Mouse (Mus musculus) hindbrain, embryonic 13.5 days (tissue): Measurements from ENCODE around the gene Cntnap2. TPM values are rescaled to one million over a fixed set of nuclear protein-coding genes. Genes with fewer than 3 reads are reported as not detected.

ENCODE experiments used
- ATAC-seq: fragments of 200-750 bp; cut with Nextera tagmentation; 2 replicates; pipeline ENCODE4 v1.8.0; 2017; ENCODE audit warnings: moderate TSS enrichment; ENCODE audit not compliant: low FRiP score
- H3K27ac ChIP-seq: fragments of 300-500 bp; sonication (generic); 2 replicates; pipeline ENCODE4 v1.5.1; 2015; ENCODE audit warnings: inconsistent platforms, mild to moderate bottlenecking, moderate library complexity
- H3K27me3 ChIP-seq: fragments of 300-500 bp; sonication (generic); 2 replicates; pipeline ENCODE4 v1.6.1; 2015; ENCODE audit warnings: mild to moderate bottlenecking, inconsistent platforms
- H3K36me3 ChIP-seq: fragments of 300-500 bp; sonication (generic); 2 replicates; pipeline ENCODE4 v1.6.1; 2015; ENCODE audit warnings: mild to moderate bottlenecking, inconsistent platforms
- H3K4me1 ChIP-seq: fragments of 300-500 bp; sonication (generic); replicated peaks from 2 replicates; pipeline ENCODE4 v1.6.1; 2015; ENCODE audit warnings: inconsistent platforms
- H3K4me2 ChIP-seq: fragments of 300-500 bp; sonication (generic); 2 replicates; pipeline ENCODE4 v1.6.1; 2015; ENCODE audit warnings: inconsistent platforms, mild to moderate bottlenecking, moderate library complexity
- H3K4me3 ChIP-seq: fragments of 300-500 bp; sonication (generic); 2 replicates; pipeline ENCODE4 v1.5.1; 2015; ENCODE audit warnings: mild to moderate bottlenecking, inconsistent platforms
- H3K9ac ChIP-seq: fragments of 300-500 bp; sonication (generic); 2 replicates; pipeline ENCODE4 v1.6.1; 2015; ENCODE audit warnings: mild to moderate bottlenecking, inconsistent platforms
- H3K9me3 ChIP-seq: fragments of 300-500 bp; sonication (generic); 2 replicates; pipeline ENCODE4 v1.6.1; 2016; ENCODE audit warnings: inconsistent platforms
- WGBS: fragments of 180-500 bp; shearing (Covaris S2); methylation state at CpG from one replicate; pipeline ENCODE4 v1.1.7; 2015; 5-methylcytosine and 5-hydroxymethylcytosine counted together
- polyA plus RNA-seq: library from polyadenylated mRNA; unstranded; fragments of >200 nt; fragmentation: Nextera tagmentation; extraction: Ambion mirVana; gene quantifications from 2 replicates; pipeline ENCODE4 v1.2.1, GENCODE M21; 2015

The Cntnap2 gene
- polyA plus RNA-seq, 1 experiment from 2014 or later, result 53.0 TPM

- no peak overlapping the region for H3K9ac ChIP-seq
- H3K27me3 ChIP-seq, result no peaks in the 10 kb centered on the region
- H3K27ac ChIP-seq, result no peak overlapping the region
- no peak overlapping the region for H3K4me3 ChIP-seq
- no peak for ATAC-seq
- no peaks in the 10 kb centered on the region for H3K36me3 ChIP-seq
- H3K4me1 ChIP-seq, result no peaks in the 10 kb centered on the region
- no peaks in the 10 kb centered on the region for H3K9me3 ChIP-seq
- no peak overlapping the region for H3K4me2 ChIP-seq
Observed at GRCm38 (mm10) chr6:45700287-45700686, 641.1 kb downstream of the Cntnap2 start.

- Histone ChIP-seq H3K9ac (no peak overlapping the region), H3K9me3 (no peaks in the 10 kb centered on the region), H3K36me3 (no peaks in the 10 kb centered on the region), H3K4me3 (no peak overlapping the region), H3K27ac (no peak overlapping the region), H3K4me2 (no peak overlapping the region), H3K4me1 (no peaks in the 10 kb centered on the region), H3K27me3 (no peaks in the 10 kb centered on the region)
- no peak for ATAC-seq
Observed at GRCm38 (mm10) chr6:45791612-45792011, 732.5 kb downstream of the Cntnap2 start.

- no peak overlapping the region for H3K4me3 ChIP-seq
- WGBS, result 84% methylated on average over 4 of the region's 4 CpGs
- H3K4me1 ChIP-seq, result no peaks in the 10 kb centered on the region
- H3K4me2 ChIP-seq, result no peak overlapping the region
- no peak overlapping the region for H3K27ac ChIP-seq
- ATAC-seq, result no peak
- no peak overlapping the region for H3K9ac ChIP-seq
- no peaks in the 10 kb centered on the region for H3K36me3 ChIP-seq
- H3K9me3 ChIP-seq, result no peaks in the 10 kb centered on the region
- no peaks in the 10 kb centered on the region for H3K27me3 ChIP-seq
Observed at GRCm38 (mm10) chr6:45841626-45842341, 782.6 kb downstream of the Cntnap2 start.

- Histone ChIP-seq H3K4me3 (no peak overlapping the region), H3K27me3 (no peaks in the 10 kb centered on the region), H3K4me2 (no peak overlapping the region), H3K9ac (no peak overlapping the region), H3K36me3 (no peaks in the 10 kb centered on the region), H3K9me3 (no peaks in the 10 kb centered on the region), H3K27ac (no peak overlapping the region), H3K4me1 (no peaks in the 10 kb centered on the region)
- 89% methylated on average over 1 of the region's 1 CpGs for WGBS
- no peak for ATAC-seq
Observed at GRCm38 (mm10) chr6:45843736-45844135, 784.6 kb downstream of the Cntnap2 start.

- WGBS, result 27% methylated on average over 3 of the region's 3 CpGs
- peaks cover 4% of the 10 kb centered on the region; the same call in 1 of the 2 replicates for H3K27me3 ChIP-seq
- no peaks in the 10 kb centered on the region for H3K4me1 ChIP-seq
- no peak for ATAC-seq
- H3K9me3 ChIP-seq, result no peaks in the 10 kb centered on the region
- H3K4me3 ChIP-seq, result no peak overlapping the region
- no peak overlapping the region for H3K9ac ChIP-seq
- H3K4me2 ChIP-seq, result no peak overlapping the region
- H3K27ac ChIP-seq, result no peak overlapping the region
- no peaks in the 10 kb centered on the region for H3K36me3 ChIP-seq
Observed at GRCm38 (mm10) chr6:45871409-45871992, 812.3 kb downstream of the Cntnap2 start.

- H3K4me2 ChIP-seq, result no peak overlapping the region
- H3K27ac ChIP-seq, result no peak overlapping the region
- H3K4me3 ChIP-seq, result no peak overlapping the region
- no peaks in the 10 kb centered on the region for H3K4me1 ChIP-seq
- no peaks in the 10 kb centered on the region for H3K27me3 ChIP-seq
- H3K36me3 ChIP-seq, result no peaks in the 10 kb centered on the region
- no peak for ATAC-seq
- 82% methylated on average over 1 of the region's 1 CpGs for WGBS
- no peaks in the 10 kb centered on the region for H3K9me3 ChIP-seq
- no peak overlapping the region for H3K9ac ChIP-seq
Observed at GRCm38 (mm10) chr6:45885486-45885885, 826.3 kb downstream of the Cntnap2 start.

- H3K9me3 ChIP-seq, result no peaks in the 10 kb centered on the region
- H3K4me2 ChIP-seq, result no peak overlapping the region
- H3K27ac ChIP-seq, result no peak overlapping the region
- ATAC-seq, result no peak
- H3K9ac ChIP-seq, result no peak overlapping the region
- no peak overlapping the region for H3K4me3 ChIP-seq
- 80% methylated on average over 3 of the region's 3 CpGs for WGBS
- H3K27me3 ChIP-seq, result no peaks in the 10 kb centered on the region
- H3K36me3 ChIP-seq, result no peaks in the 10 kb centered on the region
- no peaks in the 10 kb centered on the region for H3K4me1 ChIP-seq
Observed at GRCm38 (mm10) chr6:45887901-45888300, 828.7 kb downstream of the Cntnap2 start.

GRCm38 (mm10) chr6:45938263-45938662 is 879.1 kb downstream of the Cntnap2 start:
- H3K4me3 ChIP-seq, result no peak overlapping the region
- ATAC-seq, result no peak

GRCm38 (mm10) chr6:45938775-45939174 is 879.6 kb downstream of the Cntnap2 start:
- H3K4me1 ChIP-seq, result no peaks in the 10 kb centered on the region
- no peaks in the 10 kb centered on the region for H3K27me3 ChIP-seq
- no peak overlapping the region for H3K9ac ChIP-seq
- H3K4me3 ChIP-seq, result no peak overlapping the region
- no peaks in the 10 kb centered on the region for H3K36me3 ChIP-seq
- H3K4me2 ChIP-seq, result no peak overlapping the region
- H3K27ac ChIP-seq, result no peak overlapping the region
- H3K9me3 ChIP-seq, result no peaks in the 10 kb centered on the region
- 19% methylated on average over 1 of the region's 1 CpGs for WGBS
- no peak for ATAC-seq

More at GRCm38 (mm10) chr6:45938263-45938662, 879.1 kb downstream of the Cntnap2 start:
- WGBS, result 89% methylated on average over 3 of the region's 3 CpGs
- H3K27me3 ChIP-seq, result no peaks in the 10 kb centered on the region
- no peaks in the 10 kb centered on the region for H3K9me3 ChIP-seq
- no peak overlapping the region for H3K9ac ChIP-seq
- no peak overlapping the region for H3K27ac ChIP-seq
- H3K36me3 ChIP-seq, result no peaks in the 10 kb centered on the region
- no peak overlapping the region for H3K4me2 ChIP-seq
- no peaks in the 10 kb centered on the region for H3K4me1 ChIP-seq

- Histone ChIP-seq H3K27me3 (no peaks in the 10 kb centered on the region), H3K4me2 (no peak overlapping the region), H3K4me3 (no peak overlapping the region), H3K9me3 (no peaks in the 10 kb centered on the region), H3K4me1 (no peaks in the 10 kb centered on the region), H3K27ac (no peak overlapping the region), H3K36me3 (no peaks in the 10 kb centered on the region), H3K9ac (no peak overlapping the region)
- 50% methylated on average over 3 of the region's 3 CpGs for WGBS
- ATAC-seq, result no peak
Observed at GRCm38 (mm10) chr6:45945144-45945985, 886.2 kb downstream of the Cntnap2 start.

GRCm38 (mm10) chr6:45954773-45955172 is 895.6 kb downstream of the Cntnap2 start:
- Histone ChIP-seq H3K27me3 (no peaks in the 10 kb centered on the region), H3K4me1 (no peaks in the 10 kb centered on the region), H3K4me3 (no peak overlapping the region), H3K27ac (no peak overlapping the region), H3K4me2 (no peak overlapping the region), H3K36me3 (no peaks in the 10 kb centered on the region), H3K9me3 (no peaks in the 10 kb centered on the region), H3K9ac (no peak overlapping the region)
- ATAC-seq, result no peak

- Histone ChIP-seq H3K27ac (no peak overlapping the region), H3K9me3 (no peaks in the 10 kb centered on the region), H3K4me2 (no peak overlapping the region), H3K27me3 (no peaks in the 10 kb centered on the region), H3K4me3 (no peak overlapping the region), H3K36me3 (no peaks in the 10 kb centered on the region), H3K4me1 (no peaks in the 10 kb centered on the region), H3K9ac (no peak overlapping the region)
- 87% methylated on average over 1 of the region's 1 CpGs for WGBS
- no peak for ATAC-seq
Observed at GRCm38 (mm10) chr6:45964494-45964893, 905.3 kb downstream of the Cntnap2 start.
